Mouse (Mus musculus): Measurements from ENCODE around the gene Gmpr. TPM values are rescaled to one million over a fixed set of nuclear protein-coding genes. Genes with fewer than 3 reads are reported as not detected.

The Gmpr gene
- total RNA-seq, 2 experiments from 2014 or later = 180 to 190 TPM

DNA sequence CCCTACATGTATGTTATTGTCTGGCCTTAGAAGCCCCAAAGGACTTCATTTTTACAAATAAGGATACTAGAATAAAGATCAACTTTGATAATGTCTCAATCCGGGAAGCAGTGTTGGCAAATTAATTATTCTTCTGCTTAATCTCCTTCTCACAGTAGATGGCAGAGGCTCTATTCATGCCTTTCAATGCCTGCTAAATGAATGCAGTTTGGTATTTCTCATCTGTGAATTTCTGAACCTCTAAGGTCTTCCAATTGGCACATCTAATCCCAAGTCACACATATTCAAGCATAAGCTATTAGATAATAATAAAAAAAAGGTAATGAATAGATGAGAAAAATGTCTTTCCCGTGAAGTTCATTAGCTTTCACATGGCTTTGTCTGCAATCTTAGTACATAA, 92.6 kb downstream of the Gmpr start:
- no peak for DNase-seq (ENCODE audit: low spot score)

DNA sequence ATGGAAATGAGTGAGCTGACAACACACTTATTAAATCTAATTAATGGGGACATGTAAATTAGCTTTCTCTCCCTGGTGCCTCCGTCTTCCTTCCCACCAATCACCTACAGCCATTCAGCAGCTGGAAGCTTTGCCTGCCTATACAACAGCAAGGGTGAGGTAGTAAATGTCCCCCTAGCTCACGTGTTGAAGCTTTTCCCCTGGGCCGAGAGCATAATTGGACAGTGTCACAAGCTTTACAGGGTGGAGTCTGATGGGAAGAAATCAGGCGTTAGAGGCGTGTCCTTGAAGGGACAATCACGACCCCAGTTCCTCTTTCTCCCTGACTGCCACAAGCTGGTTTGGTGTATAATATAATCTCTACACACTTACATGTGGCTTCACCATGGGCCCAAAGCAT, 93.2 kb downstream of the Gmpr start:
- DNase-seq (ENCODE audit: low spot score) = no peak

Other genes with a start within 250 kb of the Gmpr start
- 10 to 100 TPM; 11.3 to 12.2 TPM for gene Mylip, start 117.7 kb upstream of the Gmpr start, total RNA-seq (2021)